Mouse (Mus musculus): ENCODE measurements around the gene Dcp1a.

Dcp1a gene

DNA sequence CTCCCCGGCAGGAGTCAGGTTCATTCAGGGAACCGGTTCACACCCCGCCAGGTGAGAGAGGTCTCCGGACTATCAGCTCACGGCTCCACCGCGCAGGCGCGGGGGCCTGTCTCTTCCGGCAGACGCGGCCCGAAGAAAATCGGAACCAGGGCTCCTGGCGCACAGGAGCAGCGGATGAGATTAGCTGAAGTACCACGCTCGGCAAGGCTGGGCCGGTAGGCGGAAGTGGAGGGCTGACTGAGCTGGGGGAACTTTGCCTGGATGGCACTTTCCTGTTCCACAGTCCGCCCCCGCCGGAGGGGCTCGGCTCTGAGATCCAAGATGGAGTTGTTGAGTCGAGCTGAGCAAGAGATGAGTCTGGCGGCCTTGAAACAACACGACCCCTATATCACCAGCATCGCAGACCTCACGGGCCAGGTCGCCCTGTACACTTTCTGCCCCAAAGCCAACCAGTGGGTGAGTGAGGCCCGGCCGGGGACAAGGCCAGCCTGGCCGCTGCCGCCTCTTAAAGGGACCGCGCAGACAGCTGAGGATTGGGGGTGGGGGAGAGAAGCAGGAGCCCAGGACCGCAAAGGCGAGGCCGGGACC, at the start of gene Dcp1a:
Gene Dcp1a (plus strand): TSS at position 175 of the 588 bp plus-strand sequence.
- DNase-seq (ENCODE audit: low read depth, low spot score), result peak; percentile 99

DNA sequence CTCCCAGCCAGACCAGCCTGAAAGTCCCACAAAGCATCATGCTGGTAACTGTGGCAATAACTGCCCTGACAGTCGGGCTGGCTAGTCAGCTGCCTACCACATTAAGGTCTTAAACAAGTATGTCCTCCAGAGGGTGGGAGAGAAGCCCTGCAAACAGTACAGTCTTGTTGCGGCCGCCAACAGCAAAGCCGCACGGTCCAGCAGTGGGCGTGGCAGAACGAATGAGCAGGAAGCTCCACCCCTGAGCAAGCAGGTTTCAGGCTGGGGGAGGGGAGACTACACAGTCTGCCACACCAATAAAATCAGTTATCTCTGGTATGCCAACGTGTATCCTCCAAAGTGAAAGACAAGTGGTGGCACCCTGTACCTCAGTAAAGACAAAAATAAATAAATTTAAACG, 49.7 kb upstream of the Dcp1a start:
- no peak for DNase-seq (ENCODE audit: low read depth, low spot score)

DNA sequence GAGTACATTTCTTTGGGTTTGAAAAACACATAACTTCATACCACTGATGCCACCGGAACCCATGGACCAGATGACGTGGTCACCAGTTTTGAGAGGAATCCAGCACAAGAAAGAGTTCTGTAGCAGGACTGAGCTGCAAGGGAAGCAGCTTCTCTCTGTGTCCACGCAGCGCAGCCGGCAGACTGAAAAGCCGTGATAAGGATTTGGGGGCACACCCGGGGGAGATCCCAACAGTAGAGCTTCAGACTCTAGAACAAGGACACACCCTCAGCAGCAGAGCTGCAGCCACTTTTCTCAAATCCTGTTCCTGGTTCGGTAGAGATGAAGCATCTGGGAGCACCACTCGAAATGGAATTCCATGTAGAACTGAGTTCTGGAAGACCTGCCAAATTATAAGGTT, 49.3 kb upstream of the Dcp1a start:
- no peak for DNase-seq (ENCODE audit: low read depth, low spot score)

DNA sequence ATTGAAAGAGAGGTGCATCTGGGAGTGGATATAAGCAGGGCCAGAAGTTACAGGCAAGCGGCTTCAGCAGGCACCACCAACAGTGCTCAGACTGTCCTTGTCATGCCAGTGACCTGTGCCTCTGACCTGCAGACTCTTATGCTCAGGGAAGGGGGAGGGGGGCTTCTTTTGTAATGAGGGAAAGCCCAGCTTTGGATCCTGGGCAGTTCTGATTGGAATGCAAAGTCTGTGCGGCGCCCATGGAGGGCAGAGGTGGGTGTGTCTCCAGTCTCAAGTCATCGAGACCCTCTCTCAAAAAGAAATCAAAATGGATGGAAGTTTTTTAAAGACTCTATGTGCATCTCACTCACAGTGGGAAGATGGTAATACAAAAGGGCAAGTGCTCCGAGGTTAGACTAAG, 48.9 kb upstream of the Dcp1a start:
- DNase-seq (ENCODE audit: low read depth, low spot score), result no peak

DNA sequence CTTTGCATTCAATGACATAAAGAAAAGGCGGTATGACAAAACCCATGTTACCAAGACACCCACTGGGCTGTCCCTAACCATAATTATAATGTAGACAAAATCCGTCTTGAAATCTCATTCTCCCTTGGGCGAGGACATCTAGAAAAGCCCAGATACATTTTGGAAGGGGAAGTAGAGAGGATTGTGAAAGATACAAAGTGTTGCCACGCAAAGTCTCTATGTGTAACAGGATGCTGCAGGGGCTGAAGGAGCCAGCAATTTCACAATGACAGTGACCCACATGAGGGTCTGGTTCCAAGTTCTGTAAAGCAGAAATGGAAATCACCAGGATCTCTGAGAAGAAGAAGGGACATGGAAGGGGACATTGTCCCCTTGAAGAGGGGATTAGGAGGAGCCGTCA, 44.0 kb upstream of the Dcp1a start:
- no peak for DNase-seq (ENCODE audit: low read depth, low spot score)

DNA sequence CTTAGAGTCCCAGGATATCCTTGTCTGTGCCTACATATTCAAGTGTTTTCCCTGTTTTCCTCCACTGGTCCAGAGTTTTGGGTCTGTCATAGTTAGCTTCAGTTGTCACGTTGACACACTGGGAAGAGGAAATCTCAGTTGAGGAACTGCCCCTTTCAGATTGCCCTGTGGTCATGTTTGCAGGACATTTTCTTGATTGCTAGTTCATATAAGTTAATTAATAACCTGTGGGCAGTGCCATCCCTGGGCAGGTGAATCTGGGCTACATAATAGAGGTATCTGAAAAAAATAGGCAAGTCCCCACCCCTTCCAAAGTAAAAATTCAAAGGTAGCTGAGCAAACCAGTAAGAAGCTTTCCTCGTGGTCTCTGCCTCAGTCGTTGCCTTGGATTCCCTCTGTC, 39.4 kb upstream of the Dcp1a start:
- no peak for DNase-seq (ENCODE audit: low read depth, low spot score)

DNA sequence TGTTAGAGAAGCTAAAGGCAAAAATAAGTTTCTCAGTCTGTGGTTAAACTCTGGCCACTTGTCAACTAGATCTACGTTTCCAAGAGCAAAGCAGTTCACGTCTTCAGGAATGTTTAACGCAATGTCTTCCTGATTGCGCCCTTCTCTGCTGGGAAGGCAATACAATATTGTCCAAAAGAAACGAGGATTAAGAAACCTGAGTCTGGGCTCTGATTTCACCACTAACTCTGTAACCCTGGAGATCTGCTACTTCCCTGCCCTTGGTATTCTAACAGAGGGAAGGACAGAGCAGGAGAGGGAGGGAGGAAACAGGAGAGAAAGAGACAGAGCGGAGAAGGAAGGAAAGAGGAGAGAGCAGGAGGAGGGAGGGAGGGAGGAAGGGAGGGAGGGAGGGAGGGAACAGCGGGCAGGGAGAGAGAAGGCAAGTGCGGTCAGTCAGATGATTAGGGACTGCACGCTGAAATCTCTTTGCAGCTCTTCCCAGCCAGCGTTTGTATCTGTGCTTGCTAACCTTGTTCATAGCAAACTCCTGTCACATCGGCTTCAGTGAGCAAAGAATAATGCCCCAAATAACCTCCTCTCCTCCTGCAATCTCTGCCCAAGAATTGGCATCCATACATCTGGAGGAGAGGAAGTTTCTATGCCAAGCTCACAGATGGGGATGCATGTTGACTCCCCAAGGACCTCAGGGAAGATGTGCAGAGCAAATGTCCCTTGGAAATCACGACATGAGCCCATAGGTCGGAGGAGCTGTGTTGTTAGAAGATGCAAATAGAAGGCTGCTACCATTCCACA, 23.3 kb upstream of the Dcp1a start:
- DNase-seq (ENCODE audit: low read depth, low spot score), result no peak

DNA sequence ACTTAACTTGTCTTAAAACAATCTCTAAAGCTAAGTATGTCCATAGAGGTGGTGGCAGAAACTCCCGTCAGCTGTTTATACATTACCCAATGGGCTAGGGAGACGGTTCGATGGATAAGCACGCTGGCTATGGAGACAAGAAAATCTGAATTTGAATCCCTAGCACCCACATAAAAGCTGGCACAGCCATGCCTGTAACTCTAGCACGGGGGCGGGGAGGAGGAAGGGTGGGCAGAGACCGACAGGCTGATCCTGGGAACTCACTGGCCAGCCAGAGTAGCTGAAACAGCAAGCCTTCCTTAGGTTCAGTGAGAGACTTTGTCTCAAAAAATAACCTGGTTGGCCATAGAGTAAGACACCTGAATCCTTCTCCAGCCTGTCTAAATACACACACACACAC, 21.9 kb upstream of the Dcp1a start:
- DNase-seq (ENCODE audit: low read depth, low spot score), result no peak

DNA sequence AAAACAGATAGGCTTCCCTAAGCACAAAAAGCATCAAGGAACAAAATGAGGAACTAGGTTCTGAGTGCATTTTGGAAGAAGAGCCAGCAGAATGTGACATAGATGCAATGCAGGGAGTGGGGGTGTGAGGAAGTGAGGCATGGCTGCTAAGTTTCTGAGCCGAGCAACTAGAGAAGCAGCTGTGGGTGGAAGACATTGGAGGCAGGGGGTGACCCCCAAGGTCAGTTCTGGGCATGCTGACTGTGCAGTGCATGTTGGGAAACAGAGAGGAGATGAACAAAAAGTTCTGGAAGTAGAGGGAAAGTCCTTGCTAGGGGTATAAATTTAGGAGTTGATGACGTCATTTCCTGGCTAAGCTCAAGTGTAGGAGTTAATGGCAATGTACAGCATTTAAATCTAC, 21.4 kb upstream of the Dcp1a start:
- peak; percentile 86 for DNase-seq (ENCODE audit: low read depth, low spot score)

DNA sequence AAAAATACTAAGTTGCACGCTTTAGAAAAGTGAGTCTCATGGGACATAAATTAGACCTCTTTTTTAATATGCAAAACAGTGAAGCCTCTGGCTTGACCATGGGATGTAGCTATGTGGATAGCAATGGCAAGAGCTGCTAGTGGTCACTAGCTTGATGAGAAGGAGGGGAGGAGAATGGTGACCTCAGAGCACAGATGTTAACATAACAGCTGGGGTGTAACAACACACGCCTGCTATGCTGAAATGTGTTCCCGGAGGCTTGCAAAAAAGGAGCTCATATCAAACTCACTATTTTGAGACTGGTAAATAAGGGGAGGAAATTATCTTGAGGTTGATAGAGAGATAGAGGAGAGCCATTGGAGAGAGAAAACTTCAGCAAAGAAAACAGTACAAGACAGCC, 20.5 kb upstream of the Dcp1a start:
- DNase-seq (ENCODE audit: low read depth, low spot score), result peak; percentile 45

DNA sequence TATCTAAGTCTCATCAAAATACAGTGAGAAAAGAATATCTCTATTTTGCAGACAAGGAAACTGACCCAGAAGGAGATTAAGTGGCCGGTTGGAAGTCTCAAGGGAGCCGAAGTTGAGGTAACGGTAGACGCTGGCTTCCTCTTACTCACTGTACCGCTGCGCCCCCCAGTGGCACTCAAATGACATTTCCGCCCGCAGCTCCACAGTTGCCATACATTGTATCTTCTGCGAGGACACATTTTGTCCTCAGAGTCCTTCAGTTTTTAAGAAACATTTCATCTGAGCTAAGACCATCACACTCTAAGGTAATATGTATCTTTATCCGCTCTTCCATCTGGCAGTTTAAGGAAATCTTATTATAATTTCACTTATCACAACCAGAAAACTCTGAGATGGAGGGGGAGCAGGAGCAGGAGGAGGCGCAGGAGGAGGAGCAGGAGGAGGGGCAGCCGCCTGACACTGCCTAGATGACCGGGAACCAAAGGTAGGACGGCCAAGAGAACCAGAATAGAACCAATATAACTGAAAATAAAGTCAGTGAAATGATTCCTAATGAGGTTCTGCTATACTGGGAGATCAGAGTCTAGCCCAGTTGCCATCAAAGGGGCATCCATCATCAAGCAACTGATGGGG, 19.3 kb upstream of the Dcp1a start:
- peak; percentile 88 for DNase-seq (ENCODE audit: low read depth, low spot score)

DNA sequence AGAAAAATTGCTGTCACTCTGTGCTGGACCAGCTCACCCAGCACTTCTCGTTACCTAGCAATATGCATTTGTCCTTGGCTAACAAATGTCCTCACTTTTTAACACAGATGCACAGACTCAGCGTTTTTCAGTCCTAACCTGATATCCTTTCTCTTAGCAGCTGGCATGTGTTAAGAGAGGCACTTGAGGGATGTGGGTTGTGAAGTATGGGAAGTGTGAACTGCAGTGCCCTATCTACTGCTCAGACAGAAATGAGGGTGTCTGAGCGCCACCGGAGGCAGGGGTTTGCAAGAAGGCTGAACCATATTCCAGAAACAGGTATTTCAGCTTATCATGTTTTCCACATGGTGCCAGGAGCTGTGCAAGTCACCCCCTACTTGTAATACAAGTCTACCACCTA, 16.0 kb upstream of the Dcp1a start:
- DNase-seq (ENCODE audit: low read depth, low spot score), result no peak

DNA sequence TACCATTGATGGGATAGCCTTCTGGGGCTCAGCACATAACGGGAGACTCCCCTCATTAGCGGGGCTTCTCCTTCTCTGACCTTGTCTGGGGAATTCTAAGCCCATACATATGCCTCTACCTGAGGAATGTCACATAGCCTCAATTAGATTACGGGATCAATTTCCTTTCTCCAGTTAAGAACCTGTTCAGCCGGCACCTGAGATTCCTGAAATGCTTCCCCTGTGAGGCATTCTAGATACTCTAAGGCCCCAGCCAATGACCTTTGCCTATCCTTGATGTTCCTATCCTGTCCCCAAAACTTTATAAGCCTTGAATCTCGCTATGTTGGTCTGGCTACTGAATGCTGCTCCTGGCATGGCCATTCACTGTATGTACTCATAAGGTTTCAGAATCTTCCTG, 5.7 kb upstream of the Dcp1a start:
- no peak for DNase-seq (ENCODE audit: low read depth, low spot score)

DNA sequence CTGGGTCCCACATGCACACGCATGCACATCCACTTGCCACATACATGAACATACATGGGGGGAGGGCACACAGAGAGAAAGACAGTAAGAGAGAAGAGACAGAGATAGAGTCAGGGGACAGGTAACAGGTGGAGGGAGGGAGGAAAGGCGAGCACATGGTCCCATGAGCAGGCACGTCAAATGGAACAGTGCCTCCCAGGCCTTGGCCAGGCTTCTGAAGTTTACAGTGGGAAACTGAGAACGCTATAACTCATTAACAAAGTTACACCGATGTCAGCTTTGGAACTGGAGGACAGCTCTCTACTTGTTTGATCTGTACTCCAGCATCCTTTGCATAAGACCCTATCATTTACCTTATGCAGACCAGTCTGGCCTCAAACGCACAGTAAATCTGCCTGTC, 4.9 kb upstream of the Dcp1a start:
- DNase-seq (ENCODE audit: low read depth, low spot score), result no peak

DNA sequence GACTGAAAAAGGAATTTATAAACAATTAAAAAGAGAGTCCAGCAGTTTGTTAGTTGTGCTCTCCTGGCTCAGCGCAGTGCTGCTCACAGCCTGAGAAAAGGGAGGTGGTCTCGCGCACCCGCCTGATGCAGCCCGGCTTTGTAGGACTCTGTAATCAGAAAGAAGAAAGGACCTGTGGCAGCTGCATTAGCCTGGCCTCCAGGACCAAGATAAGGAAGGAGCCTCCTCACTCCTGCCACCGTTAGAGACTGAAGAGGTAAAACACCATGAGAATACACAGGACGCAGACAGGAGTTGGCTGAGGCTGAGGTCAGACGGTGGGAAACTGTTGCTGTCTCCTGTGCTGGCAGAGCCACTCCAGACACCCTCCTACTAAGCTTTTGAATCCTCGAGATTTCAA, 12.0 kb downstream of the Dcp1a start, which contains the start of gene Cacna1d:
Gene Cacna1d (minus strand): TSS at position 114 of the 400 bp plus-strand sequence.
- DNase-seq (ENCODE audit: low read depth, low spot score), result no peak

DNA sequence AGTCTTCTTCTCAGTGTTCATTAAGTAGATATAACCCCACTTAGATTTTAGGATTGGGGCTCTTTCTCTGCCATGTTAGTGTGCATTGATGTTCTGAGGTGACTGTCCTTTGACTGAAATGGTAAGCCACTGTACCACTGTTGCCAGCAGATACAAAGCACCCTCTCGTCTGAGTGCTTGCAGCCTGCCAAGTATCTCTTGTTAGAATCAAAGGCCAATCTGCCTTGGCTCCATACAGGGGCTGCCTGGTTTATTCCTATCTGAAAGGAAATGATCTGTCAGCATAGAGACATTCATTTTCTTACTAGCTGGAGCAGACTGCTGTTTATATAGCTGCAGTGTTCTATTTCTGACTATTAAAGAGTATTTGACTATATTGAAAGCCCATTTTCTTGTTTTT, 13.9 kb downstream of the Dcp1a start:
- DNase-seq (ENCODE audit: low read depth, low spot score), result no peak

DNA sequence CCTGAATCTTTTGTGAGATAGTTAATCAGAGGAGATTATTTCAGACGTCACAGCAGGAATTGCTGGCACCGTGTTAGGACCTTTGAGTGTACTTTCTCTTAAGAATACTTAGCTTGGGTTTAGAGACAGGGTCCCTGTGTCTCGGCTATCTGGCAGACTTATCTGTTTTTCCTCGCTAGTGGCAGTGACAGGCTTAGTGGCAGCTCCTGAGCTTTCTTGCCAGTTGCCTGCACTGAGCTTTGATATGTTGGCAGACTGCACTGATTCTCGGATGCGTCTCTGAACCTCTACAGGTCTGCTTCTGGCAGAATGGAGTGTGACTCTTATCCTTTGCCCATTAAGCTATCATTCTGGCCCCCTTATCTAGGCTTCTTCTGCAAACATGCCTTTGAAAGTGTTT, 15.7 kb downstream of the Dcp1a start:
- no peak for DNase-seq (ENCODE audit: low read depth, low spot score)

DNA sequence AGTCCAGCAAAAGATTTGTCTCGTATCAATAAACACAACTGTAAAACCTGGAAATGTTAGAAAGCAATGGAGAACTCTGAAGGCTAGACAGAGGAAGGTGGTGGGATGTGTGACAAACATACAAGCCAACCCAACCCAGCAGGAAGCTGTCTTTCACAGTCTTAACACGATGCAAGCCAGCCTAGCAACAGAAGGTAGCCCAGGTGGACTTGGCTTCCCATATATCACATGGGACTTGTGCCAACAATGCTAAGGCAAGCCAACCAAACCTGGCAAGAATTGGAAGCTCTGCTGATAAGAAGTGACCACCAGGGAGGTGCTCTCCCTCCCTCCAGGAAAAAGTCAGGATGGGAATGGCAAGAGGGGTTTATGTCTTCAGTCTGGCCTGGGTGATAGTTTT, 18.9 kb downstream of the Dcp1a start:
- no peak for DNase-seq (ENCODE audit: low read depth, low spot score)

DNA sequence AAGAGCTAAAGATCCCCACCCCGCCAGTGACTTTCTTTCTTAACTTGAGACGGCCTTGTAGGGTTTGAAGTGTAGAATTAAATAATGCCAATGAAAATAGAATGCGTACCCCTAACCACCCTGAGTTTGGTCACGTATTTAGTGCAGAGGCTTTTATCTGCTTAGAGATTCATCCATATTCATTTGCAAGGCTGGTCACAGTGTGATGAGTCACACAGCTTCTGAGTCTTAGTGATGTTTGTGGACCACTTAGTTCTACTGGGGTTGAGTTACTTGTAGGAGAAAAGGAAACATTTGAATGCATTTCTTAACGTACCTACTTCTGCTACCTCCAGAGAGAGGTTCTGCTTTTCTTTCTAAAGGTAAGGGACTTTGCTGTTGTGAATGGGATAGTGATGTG, 25.7 kb downstream of the Dcp1a start:
- DNase-seq (ENCODE audit: low read depth, low spot score), result no peak

DNA sequence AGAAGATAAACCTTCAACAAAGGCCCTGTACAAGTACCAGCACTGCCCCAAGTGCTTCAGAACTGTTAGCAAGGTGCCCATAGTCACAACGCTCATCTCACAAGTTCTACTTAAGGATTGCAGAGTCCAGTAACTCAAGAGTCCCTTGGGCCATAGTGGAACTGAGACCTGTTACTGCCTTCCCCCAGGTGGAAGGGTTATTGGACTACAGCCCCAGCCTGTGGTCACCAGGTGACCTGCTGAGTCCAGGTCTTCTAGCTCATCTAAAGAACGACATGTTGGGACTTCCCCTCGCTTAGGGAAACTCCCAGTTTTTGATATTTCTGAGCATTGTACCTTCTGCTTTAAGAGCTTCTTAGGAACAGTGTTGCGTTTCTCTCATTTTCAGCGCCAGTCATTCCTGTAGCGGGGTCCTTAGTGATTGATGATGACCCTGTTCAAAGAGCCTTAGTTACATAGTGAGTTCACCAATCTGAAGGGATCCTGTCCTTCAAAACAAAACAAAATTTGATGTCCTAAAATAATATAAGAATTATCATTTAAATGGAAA, 31.0 kb downstream of the Dcp1a start:
- DNase-seq (ENCODE audit: low read depth, low spot score), result no peak

DNA sequence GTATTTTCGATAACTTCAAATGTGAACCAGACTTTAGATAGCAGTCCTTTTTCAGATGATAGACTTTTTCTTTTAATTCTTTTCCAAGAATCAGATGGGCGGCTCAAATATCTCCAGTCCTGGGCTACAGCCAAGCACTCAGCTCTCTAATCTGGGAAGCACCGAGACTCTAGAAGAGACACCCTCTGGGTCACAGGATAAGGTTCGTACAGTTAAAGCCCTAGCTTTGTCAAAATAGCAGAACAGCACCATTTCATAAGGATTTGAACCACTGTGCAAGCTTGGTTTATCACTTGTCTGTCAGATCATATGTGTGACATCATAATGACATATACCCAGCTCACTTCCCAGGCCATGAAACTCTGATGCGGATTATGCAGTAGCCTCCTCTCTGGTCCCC, 33.6 kb downstream of the Dcp1a start:
- DNase-seq (ENCODE audit: low read depth, low spot score), result no peak

DNA sequence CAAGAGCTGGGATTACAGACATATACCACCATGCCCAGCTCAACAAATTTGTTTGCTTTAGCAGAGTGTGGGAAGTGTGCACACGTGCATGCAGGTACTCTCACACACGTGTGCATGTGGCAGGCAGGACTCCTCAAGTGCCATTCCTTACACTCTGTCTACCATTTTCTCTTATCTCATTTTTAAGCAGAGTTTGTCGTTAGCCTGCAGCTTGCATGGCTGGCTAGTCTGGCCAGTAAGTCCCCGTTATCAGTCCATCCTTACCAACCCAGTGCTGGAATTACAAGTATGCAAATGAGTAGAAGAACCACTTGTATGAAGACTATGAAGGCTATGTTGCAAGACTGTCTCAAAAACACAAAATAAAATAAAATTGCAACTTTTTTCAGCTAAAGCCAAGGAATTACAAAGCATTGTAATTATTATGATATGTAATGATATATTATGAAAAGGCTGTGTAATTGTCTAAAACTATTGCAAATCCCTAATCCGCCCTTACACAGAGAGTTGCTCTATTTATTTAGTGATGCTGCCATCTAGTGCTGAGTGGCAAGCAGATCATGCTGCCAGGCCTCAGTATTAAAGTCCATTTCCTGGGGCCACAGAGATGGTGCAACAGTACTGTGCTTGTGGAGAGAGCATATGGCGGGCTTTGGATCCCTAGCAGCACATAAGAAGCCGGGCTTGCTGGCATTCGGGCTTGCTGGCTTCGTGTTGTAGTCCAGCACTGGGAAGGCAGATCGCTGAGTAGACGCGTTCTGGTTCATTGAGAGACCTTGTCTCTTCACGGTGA, 36.8 kb downstream of the Dcp1a start:
- peak; percentile 36 for DNase-seq (ENCODE audit: low read depth, low spot score)
